Mouse (Mus musculus) liver, adult 2 months (tissue): ENCODE data around the gene Rbbp5.

Experiments used
- CTCF ChIP-seq: fragments of 200-500 bp; IDR thresholded peaks from 2 replicates; pipeline ENCODE4 v1.5.1; 2011; ENCODE audit warnings: low read depth, low read length, control low read depth
- POLR2A ChIP-seq: fragments of 200-500 bp; IDR thresholded peaks from 2 replicates; pipeline ENCODE4 v1.6.1; 2011; ENCODE audit warnings: low read length, control low read depth; ENCODE audit not compliant: insufficient read depth; ENCODE audit errors: extremely low read depth

DNA sequence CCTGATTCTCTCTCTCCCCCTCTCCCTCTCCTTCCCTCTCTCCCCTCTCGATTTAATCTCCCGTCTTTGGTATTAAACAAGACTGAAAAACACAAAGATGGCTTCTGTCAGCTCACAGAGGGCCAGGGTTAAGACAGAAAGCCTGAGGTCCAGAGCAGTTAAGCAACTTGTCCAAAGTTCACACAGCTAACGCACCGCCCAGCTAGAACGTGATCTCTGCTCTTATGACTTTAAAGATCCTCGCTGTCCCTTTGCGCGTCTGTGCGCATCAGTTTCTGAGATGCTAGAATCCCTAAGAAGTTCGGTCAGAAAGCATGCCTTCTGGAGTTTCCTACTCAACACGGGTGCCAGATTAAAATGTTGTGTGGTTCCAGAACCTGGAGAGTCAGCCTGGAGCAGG lies 42.6 kb downstream of the Rbbp5 start:
- TF ChIP-seq POLR2A (no peak), CTCF (no peak)
